Mouse (Mus musculus) ovary, adult 18-20 months (tissue): Measurements from ENCODE around the gene Dgke.

Source experiments
- DNase-seq: peaks from one replicate; pipeline ENCODE4 v3.0.0; 2022; ENCODE audit warnings: low spot score, mixed read lengths

The Dgke gene

DNA sequence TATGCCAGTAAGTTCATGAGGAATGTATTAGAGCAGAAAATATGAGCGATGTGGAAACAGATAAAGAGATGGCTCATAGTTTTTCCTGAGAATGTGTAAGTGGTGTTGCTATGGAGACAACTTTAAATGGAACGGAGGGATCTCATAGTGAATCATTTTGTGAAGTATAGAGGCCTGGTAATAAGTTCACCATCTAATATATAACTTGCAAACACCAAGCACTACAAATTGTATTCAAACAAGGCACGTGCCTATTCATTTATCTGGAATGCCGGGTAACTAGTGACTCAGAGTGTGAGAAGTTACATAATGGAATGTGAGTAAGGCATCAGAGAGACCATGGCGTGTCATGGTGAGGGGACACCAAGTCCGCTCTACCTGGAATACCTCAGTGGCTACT is 28.2 kb downstream of the Dgke start:
- no peak for DNase-seq

DNA sequence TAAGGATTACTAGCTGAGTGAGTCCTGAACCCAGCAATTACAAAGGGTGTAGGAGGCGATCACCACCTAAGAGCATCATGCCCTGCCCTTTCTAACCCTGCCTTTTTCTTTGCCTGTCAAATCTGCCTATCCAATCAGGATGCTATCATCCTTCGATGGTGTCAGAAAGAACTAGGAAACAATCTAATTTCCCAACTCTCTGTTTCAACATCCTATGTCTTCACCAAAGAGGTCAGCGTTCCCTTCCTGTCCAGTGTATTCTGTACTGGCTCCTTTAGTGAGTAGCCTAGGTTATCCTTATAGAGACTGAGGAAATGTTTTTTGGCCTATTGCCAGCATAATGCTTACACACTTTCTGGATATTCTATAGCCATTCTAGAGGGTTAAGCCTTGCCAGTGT is 31.1 kb downstream of the Dgke start:
- DNase-seq, result no peak

DNA sequence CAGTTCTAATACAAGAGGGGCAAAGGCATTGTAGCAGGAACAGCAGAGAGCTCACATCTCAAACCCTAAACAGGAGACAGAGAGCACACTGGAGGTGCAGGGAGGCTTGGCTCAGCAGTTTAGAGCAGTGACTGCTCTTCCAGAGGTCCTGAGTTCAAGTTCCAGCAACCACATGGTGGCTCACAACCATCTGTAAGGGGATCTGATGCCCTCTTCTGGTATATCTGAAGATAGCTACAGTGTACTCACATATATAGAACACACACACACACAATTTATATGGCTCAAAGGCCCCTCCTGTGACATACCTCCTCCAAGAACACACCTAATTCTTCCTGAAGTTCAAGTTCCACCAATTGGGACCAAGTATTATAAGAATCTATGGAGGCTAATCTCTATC is 32.1 kb downstream of the Dgke start:
- no peak for DNase-seq

DNA sequence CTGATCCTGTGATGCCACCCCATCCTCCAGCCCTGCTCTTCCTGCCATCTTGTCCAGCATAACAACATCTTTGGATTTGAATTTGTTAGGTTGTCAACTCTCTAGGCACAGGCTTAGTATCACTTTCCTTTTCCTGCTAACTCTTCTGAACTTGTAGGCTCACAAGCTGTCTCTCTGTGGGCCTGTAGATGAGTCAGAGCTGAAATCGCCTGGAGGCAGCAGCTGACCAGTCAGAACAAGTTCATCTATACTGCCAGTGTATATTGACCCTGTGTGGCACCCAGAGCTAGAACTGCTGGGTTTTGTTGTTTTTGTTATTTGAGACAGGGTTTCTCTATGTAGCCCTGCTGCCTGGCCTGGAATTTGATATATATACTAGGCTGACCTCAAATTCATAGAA is 35.5 kb downstream of the Dgke start:
- DNase-seq, result no peak

DNA sequence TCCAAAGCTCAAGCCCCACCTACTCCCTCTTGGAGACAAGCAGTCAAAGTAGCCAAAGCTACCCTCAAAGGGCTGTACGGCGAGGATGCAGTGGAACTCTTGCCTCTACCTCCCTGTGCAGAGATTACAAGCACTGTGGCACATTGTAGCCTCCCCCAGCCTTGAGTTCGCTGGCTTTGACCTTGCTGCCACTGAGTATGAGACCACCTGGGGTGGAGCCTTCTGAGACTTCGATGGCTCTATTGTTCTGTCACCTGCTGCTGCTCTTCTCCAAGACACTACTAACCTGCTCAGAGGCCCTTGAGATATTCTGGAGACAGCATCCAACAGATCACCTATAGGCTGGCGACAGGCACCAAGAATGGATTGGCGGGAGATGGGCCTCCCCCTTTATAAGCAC is 36.1 kb downstream of the Dgke start:
- DNase-seq, result no peak

DNA sequence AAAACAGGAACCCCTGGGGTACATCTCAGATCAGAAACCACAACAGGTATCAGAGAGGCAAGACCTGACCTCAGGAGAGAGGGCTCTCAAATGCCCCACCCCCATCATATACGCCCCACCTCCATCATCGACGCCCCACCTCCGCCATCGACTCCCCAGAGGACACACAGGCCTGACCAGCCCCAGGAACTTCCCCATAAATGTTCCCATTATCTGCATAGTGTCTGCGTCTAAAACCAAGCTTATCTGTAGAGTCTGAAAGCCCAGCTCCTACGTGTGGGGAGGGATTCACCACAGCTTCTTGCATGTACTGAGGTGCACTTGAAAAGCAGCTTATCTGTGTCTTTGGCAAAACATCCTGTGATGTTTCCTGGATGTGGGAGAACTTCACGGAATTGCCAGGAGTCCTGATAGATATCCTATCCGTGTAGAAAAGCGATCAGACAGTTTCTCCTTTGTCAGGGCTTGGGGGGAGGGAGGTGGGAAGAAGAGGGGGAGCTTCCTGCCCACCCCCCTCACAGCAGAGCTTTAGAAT is 37.7 kb downstream of the Dgke start:
- DNase-seq, result peak; percentile 13

DNA sequence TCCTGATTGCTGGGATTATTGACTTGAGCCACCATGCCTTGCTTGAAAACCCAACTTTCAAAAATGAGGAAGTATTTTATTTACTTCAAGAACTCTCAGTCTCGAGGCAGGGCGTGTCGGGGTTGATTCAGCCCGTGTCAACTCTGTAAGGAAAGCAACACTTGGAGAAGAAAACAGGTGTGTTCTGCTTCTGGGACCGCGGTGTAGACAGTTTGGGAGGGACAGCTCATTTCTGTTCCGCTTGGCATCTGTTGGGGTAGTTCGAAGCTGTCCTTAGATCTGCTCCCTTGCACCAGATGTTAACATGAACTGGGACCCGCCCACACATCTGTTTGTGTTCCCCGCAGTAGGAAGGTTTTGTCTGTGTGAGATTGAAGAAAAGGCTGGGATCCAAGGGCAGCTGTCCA is 38.7 kb downstream of the Dgke start:
- no peak for DNase-seq

DNA sequence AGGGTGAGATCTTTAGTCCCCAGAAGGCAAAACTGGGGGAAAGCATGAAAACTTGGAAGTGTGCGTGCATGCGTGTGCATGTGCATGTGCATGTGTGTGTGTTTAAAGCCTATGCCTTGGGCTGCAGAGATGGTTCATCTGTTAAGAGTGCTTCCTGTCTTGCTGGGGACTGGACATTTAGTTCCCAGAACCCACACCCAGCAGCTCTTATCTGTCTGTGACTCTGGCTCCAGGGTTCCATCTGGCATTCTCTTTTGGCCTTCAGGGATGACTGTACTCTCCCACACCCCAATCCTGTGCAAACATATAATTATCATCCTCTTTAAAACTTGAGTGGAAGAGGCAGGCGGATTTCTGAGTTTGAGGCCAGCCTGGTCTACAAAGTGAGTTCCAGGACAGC is 40.5 kb downstream of the Dgke start:
- no peak for DNase-seq

DNA sequence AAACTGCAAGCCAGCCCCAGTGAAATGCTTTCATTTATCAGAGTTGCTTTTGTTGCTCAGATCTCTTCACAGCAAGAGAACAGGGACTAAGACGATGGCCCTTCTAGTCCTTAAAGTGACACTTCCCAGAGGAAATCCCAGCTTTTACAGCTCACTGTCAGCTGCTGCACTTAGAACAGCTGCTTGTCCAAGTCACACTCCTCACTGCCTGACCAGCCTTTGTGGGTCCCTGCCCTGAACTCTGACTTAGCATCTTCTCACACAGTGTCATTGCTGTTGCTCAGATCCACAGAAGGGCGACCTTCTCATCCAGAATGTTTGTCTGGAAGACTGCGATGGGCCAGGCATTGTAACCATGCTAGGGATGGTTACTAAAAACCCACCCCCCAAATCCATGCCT is 41.0 kb downstream of the Dgke start:
- no peak for DNase-seq

DNA sequence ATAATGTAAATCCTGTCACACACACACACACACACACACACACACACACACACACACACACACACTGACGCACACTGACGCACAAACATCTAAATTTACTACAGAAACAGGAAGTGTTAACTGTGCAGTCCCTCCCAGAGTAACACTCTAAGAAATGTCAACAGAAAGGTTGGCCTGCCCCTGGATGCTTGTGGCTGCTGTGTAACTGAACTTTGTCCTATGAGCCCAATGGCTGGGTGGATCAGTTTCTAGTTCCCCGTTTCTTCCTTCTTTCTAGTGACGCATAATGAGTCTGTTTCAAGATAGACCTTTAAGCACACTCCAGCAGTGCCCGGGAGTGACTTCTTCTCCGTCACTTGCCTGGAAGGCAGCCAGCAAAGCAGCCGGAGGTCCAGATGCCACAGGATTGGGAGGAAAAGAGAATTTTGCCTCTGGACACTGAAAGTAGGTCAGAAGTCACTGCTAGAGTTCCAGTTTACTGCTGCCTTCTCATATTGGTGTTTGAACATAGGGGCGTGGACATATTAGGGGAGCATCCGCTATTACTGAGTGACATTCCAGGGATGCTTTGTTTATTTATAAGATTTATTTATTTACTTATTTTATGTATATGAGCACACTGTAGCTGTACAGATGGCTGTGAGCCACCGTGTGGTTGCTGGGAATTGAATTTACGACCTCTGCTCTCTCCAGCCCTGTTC is 42.3 kb downstream of the Dgke start:
- peak; percentile 63 for DNase-seq

DNA sequence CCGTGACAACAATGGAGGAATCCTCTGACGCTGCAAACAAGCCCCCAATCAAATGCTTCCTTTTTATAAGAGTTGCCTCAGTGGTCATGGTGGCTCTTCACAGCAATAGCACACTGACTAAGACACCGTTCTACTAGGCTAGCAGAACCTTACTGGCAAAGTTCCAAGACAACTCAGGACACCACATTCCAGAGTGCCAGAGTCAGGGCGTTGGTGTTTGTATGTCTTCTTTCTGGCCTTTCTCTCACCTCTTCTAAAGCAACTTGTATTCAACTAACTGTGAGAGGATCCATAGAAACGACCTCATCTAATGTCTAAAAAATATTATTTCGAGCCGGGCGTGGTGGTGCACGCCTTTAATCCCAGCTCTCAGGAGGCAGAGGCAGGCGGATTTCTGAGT is 43.2 kb downstream of the Dgke start:
- no peak for DNase-seq

DNA sequence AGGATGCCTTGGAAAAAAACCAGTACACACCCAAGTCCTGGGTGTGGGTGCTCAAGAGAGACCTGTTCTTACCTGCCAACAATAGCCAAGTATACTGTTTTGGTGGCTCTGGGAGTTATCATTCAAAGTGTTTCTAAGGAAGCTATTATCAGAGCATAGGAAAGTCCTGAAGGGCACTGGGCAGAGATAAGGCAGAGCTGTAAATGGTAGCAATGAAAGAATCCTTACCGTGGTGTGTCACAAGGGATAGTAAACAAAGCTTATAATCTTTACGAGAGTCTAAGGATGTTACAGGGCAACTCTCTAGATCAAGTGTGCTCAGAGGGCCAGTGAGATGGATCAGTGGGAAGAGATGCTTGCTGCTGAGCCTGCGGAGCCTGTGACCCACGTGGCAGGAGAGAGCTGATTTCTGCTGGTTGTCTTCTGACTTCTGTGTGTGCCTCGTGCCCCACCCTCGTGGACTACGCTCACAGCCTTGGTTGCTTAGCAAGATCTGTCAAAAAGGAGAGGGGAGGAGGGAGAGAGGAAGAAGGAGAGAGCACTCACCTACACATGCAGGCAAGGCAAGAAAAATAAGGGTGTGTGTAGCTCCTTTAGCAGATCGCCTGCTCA is 44.4 kb downstream of the Dgke start:
- DNase-seq, result no peak

DNA sequence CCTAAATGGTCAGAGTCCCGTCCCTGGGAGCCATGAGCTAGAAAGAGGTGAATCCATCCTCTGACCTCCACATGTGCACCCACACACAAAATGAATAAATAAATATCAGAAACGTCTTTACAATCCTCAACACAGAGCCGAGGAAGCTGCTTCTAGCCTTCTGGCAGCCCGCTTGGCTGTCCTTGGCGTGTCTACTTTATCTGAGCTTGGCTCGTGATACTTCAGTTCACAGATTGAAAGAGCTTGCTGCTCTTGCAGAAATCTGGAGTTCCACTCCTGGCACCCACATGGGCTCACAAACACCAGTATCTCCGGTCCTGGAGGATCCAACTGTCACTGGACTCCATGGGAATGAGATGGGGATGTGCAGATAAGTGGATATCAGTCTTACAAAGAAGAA is 45.0 kb downstream of the Dgke start:
- DNase-seq, result peak; percentile 58

DNA sequence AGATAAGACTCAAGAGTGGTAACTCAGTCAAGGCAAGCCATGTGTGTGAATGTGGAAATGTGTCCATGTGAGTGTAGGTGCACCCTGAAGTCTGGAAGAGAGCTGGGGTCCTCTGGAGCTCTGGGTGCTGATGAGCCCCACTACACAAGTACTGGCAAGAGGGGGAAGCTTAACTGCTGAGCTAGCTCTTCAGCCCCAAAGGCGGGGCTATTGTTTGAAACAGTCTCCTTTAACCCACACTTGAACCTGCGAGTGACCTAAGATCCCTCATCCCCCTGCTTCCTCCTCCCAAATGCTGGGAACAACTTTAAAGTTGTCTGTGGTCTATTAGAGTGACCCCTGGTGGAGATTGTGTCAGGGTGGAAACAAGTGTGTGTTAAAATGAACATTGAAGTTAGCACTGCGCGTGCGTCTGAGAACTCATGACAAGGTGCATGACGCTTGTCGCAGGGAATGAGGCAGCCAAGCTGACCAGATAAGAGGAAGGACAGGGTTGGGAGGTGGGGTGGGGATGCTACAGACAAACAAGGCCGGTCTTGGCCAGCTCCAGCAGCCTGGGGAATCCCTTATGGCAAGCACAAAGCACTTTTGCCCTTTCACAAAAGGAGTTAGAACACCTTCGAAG is 45.9 kb downstream of the Dgke start:
- no peak for DNase-seq

DNA sequence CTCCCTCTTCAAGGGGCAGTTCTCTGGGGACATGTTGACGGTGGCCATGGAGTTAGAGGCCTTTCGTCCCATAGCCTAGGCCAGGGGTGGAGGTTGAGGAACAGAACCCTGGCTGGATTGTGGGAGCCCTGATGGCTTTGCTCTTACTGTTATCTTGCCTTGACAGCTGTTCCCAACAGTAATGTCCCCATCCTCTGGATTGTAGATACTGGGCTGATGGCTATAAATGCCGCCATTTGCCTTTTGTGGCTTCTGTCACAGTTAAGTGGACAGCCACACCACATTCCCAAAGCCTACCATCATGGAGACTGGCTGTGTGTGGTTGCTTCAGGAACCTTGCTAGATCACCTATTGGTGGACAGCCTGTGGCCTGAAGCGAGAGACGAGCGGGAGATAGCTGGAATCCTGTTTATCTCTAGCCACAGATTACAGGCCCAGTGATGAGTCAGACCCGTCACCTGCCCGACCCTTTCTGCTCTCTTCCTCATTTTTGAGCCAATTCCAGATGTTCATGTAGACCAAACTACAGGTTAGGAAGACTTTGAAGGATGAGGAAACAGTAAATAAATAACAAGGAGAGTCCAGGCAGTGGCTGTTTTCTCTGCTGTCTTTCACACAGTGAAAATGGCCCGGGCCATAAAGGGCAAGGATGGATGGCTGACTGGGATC is 49.0 kb downstream of the Dgke start:
- no peak for DNase-seq

DNA sequence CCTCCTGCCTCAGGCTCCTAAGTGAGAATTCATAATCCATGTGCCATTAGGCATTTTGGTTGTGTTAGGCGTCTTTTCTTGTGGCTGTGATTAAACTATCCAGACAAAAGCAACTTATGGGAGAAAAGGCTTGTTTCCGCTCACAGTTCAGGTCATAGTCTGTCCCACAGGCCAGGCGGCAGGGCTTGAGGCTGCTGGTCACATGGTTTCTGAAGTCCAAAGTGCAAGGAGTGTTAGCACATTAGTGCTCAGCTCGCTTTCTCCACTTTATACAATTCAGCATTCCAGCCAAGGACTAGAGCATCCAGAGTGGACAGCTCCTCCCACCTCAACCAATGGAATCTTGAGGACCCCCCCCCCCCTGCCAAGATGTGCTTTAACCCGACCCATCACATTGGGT is 54.4 kb downstream of the Dgke start:
- DNase-seq, result no peak

DNA sequence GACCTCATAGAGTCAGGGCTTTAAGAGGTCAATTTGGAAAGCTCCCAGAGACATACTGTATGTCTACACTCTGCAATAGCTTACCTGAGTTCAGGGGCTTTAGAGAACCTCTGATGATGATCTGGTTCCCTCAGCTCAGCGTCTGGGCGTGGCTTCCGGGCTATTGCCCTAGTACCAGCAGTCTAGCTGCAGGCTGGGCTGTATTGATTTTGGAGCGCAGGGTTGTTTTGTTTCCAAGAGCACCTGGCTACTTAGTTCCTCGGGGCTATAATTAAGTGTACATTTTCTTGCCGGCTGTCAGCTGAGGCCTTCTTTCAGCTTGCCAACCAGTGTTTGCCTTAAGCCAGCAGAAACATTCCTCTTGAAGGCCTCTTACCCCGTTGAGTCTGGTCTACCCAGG is 57.2 kb downstream of the Dgke start:
- no peak for DNase-seq

DNA sequence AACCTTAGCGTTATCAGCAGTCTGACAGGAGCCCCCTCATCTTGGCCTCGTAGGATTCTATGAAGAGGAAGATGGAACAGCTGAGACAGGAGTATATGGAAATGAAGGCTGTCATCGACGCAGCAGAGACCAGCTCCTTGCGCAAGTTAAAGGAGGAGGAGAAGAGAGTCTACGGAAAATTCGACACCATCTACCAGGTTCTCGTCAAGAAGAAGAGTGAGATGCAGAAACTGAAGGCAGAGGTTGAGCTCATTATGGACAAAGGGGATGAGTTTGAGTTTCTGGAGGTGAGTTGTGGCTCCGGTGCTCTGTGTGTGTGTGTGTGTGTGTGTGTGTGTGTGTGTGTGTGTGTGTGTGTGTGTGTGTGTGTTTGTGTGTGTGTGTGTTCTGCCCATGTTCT is 57.6 kb downstream of the Dgke start:
- no peak for DNase-seq

DNA sequence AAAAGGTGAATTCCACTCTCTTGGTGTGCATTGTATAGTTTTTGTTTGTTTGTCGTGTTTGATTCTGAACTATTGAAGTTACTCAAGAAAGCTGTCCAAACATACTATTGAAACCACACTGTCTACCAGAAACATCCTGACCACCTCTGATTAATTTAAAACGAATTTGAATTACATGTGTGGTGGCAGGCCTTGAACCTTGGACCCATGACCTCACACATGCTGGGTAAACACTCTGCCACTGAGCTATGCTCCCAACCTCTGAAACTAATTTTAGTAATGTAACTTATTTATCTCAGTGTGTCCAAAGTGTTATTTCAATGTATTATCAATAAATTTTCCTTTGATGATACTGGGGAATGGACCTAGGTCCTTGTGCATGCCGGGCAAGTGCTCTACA is 59.1 kb downstream of the Dgke start:
- DNase-seq, result no peak

DNA sequence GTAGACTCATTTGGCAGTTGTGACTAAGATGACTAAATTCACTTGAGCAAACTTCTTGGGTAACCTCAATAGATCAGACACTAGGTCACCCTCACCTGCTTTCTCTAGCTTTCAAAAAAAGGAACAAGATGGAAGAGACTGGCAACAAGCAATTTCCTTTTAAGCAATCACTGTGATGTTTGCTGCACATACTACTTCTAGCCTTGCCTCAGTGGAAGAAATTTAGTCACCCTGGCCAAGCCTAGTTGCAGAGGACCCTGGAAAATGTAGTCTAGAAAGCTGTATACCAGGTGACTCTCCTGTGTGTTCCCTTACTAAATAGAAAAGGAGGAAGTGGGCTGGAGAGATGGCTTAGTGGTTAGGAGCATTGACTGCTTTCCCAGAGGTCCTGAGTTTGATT is 60.2 kb downstream of the Dgke start:
- no peak for DNase-seq

DNA sequence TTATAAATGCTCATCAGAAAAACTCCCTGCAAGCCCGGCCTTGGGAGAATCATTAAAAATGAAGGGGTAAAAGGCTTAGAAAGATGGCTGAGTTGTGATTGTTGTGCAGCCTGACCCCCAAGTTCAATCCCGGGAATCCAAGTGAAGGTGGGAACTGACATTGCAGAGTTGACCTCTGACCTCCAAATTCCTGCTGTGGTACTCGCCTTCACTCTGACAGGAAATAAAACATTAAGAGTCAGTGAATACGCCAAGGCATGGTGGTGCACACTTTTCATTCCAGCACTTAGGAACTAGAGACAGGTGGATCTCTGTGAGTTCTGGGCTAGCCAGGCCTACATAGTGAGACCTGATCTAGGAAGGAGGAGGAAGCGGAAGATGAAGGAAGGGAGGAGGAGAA is 61.2 kb downstream of the Dgke start:
- DNase-seq, result no peak

DNA sequence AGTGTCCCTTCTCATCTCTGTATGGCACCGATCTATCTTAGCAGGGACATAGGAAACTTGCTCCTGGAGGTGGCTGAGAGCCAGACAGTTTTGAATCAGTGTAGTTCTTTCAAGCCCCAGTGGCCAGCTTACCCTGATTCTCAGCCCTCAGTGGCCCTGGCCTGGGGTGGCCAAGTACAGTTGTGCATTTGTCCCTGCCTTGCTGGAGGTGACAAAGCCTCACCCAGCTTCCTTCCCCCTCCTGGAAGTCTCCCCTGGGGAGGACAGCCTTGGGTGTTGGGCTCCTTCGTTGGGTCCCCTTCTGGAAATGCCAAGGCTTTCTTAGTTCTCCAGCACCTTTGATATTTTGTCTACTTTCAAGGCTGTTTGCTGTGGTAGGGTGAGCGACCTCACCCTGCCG is 62.9 kb downstream of the Dgke start:
- no peak for DNase-seq

DNA sequence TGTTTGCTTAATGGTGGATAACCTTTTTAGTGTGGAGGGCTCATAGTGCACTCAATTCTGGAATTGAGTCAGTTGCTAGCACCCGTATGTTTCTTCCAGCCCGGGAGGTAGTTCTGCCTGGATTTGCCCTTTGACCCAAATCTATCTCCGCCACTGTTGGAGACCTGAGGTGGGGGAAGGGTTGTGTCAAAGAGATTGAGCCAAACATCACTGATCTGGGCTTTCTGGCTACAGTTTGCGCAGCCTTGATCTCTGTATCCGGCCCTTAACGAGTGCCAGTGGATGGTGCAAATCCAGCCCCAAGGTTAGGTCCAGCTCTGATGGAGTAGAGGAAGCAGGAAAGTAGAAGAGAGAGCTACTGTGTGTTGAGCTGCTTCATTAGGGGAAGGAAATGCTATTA is 63.6 kb downstream of the Dgke start:
- DNase-seq, result no peak
